Mouse (Mus musculus): ENCODE results near the gene Olfr1462. TPM values are rescaled to one million over a fixed set of nuclear protein-coding genes. Genes with fewer than 3 reads are reported as not detected.

Olfr1462 gene
- polyA plus RNA-seq (2016; fragmentation: Nextera tagmentation; extraction: Ambion mirVana): not detected in 2 replicates

DNA sequence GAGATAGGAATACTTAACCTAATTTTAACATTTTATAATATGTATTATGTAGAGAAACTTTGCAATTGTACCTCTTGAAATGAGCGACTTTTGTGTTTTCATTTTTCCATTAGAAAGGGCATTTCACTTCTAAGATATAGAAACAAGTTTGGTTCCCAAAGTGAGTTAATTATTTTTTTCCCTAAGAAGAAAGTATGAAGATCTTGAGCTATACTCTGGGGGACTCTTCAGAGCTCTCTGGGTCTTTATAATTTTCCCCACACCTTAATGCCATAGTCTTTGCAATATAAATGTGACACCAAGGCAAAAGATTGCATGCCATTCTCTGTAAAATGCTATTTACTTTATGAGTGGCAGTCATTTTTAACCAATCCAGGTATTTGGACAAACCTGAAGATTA lies at the start of gene Olfr1462:
TSS of gene Olfr1462 (plus strand) at position 301 of the 400 bp plus-strand sequence.
- no peak within 1 kb of the TSS for H3K27ac ChIP-seq
- WGBS: 94% methylated on average over 1 of the region's 1 CpGs
- H3K9me3 ChIP-seq: peaks cover 53% of the 10 kb centered on the region
- no peaks in the 10 kb centered on the region for H3K4me1 ChIP-seq
- H3K4me3 ChIP-seq: no peak within 1 kb of the TSS
- H3K36me3 ChIP-seq (replicated peaks): no peaks in the 10 kb centered on the region
- DNase-seq (ENCODE audit: extremely low spot score, low spot score): no peak
- no peaks in the 10 kb centered on the region for H3K27me3 ChIP-seq (ENCODE audit: poor library complexity, severe bottlenecking)

- H3K4me3 ChIP-seq: no peak within 1 kb of the TSS
- no peak within 1 kb of the TSS for H3K27ac ChIP-seq
- WGBS: 79% methylated on average over 1 of the region's 1 CpGs
- no peaks in the 10 kb centered on the region for H3K36me3 ChIP-seq (replicated peaks)
- no peak for DNase-seq (ENCODE audit: extremely low spot score, low spot score)
- peaks cover 38% of the 10 kb centered on the region for H3K9me3 ChIP-seq
- no peaks in the 10 kb centered on the region for H3K4me1 ChIP-seq
- no peaks in the 10 kb centered on the region for H3K27me3 ChIP-seq (ENCODE audit: poor library complexity, severe bottlenecking)
Observed at GRCm38 (mm10) chr19:13149449-13149848, 36.1 kb upstream of the Olfr1462 start, which contains the start of gene Olfr1459. Gene Olfr1459 (minus strand): TSS chr19:13149549.

DNA sequence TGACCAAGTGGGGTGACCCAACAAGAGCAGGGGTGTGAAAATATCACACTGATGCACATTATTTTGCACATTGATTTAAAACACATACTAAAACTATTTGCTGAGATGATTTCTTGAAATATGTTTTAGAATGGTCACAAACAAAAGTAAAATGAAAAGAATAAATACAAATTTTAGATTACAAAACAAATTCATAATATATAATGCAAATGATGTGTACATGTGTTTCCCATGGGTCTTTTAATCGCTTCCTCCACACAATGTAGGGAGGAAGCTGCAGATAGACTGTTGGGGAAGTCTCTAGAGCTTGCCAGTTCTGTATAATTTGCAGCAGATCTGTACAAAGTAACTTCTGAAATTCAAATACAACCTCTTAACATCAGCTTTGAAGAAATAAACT lies 22.8 kb upstream of the Olfr1462 start, which contains the start of gene Olfr1461:
TSS of gene Olfr1461 (plus strand) at position 301 of the 400 bp plus-strand sequence.
- H3K36me3 ChIP-seq (replicated peaks): no peaks in the 10 kb centered on the region
- no peaks in the 10 kb centered on the region for H3K27me3 ChIP-seq (ENCODE audit: poor library complexity, severe bottlenecking)
- 51% methylated on average over 1 of the region's 1 CpGs for WGBS
- no peak within 1 kb of the TSS for H3K4me3 ChIP-seq
- no peak for DNase-seq (ENCODE audit: extremely low spot score, low spot score)
- peaks cover 9% of the 10 kb centered on the region for H3K9me3 ChIP-seq
- H3K27ac ChIP-seq: no peak within 1 kb of the TSS
- H3K4me1 ChIP-seq: no peaks in the 10 kb centered on the region

- DNase-seq (ENCODE audit: extremely low spot score, low spot score): no peak
- Histone ChIP-seq H3K27ac (no peak overlapping the region), H3K36me3 (replicated peaks) (no peaks in the 10 kb centered on the region), H3K4me3 (no peak overlapping the region), H3K9me3 (peaks cover 44% of the 10 kb centered on the region), H3K27me3 (ENCODE audit: poor library complexity, severe bottlenecking) (no peaks in the 10 kb centered on the region), H3K4me1 (no peaks in the 10 kb centered on the region)
- 88% methylated on average over 11 of the region's 11 CpGs for WGBS
Observed at GRCm38 (mm10) chr19:13221666-13222065, 36.1 kb downstream of the Olfr1462 start.

- H3K4me3 ChIP-seq: no peak within 1 kb of the TSS
- peaks cover 46% of the 10 kb centered on the region for H3K9me3 ChIP-seq
- H3K36me3 ChIP-seq (replicated peaks): no peaks in the 10 kb centered on the region
- H3K4me1 ChIP-seq: no peaks in the 10 kb centered on the region
- no peak within 1 kb of the TSS for H3K27ac ChIP-seq
- no peak for DNase-seq (ENCODE audit: extremely low spot score, low spot score)
- no peaks in the 10 kb centered on the region for H3K27me3 ChIP-seq (ENCODE audit: poor library complexity, severe bottlenecking)
Observed at GRCm38 (mm10) chr19:13231028-13231427, 45.5 kb downstream of the Olfr1462 start, which contains the start of gene Olfr1463. Gene Olfr1463 (plus strand): TSS chr19:13231328.

Other genes starting within 250 kb of the Olfr1462 start
- not detected in 2 replicates for gene Olfr1450, start 235.5 kb upstream of the Olfr1462 start, polyA plus RNA-seq (2016; fragmentation: Nextera tagmentation; extraction: Ambion mirVana)
- not detected in 2 replicates for gene Olfr1451, start 190.7 kb upstream of the Olfr1462 start, polyA plus RNA-seq (2016; fragmentation: Nextera tagmentation; extraction: Ambion mirVana)
- not detected in 2 replicates for gene Olfr1453, start 157.4 kb upstream of the Olfr1462 start, polyA plus RNA-seq (2016; fragmentation: Nextera tagmentation; extraction: Ambion mirVana)
- not detected in 2 replicates for gene Olfr1454, start 125.1 kb upstream of the Olfr1462 start, polyA plus RNA-seq (2016; fragmentation: Nextera tagmentation; extraction: Ambion mirVana)
- gene Olfr1457, start 87.8 kb upstream of the Olfr1462 start, polyA plus RNA-seq (2016; fragmentation: Nextera tagmentation; extraction: Ambion mirVana): not detected in 2 replicates
- not detected in 2 replicates for gene Olfr1458, start 79.0 kb upstream of the Olfr1462 start, polyA plus RNA-seq (2016; fragmentation: Nextera tagmentation; extraction: Ambion mirVana)
- gene Olfr1459, start 36.2 kb upstream of the Olfr1462 start, polyA plus RNA-seq (2016; fragmentation: Nextera tagmentation; extraction: Ambion mirVana): not detected in 2 replicates
- gene Olfr1461, start 22.7 kb upstream of the Olfr1462 start, polyA plus RNA-seq (2016; fragmentation: Nextera tagmentation; extraction: Ambion mirVana): not detected in 2 replicates
- gene Olfr1463, start 45.6 kb downstream of the Olfr1462 start, polyA plus RNA-seq (2016; fragmentation: Nextera tagmentation; extraction: Ambion mirVana): not detected in 2 replicates
- gene Olfr1465, start 129.8 kb downstream of the Olfr1462 start, polyA plus RNA-seq (2016; fragmentation: Nextera tagmentation; extraction: Ambion mirVana): not detected in 2 replicates
- not detected in 2 replicates for gene Olfr1466, start 153.1 kb downstream of the Olfr1462 start, polyA plus RNA-seq (2016; fragmentation: Nextera tagmentation; extraction: Ambion mirVana)
- gene Olfr1467, start 176.5 kb downstream of the Olfr1462 start, polyA plus RNA-seq (2016; fragmentation: Nextera tagmentation; extraction: Ambion mirVana): not detected in 2 replicates
- not detected in 2 replicates for gene Olfr1469, start 222.1 kb downstream of the Olfr1462 start, polyA plus RNA-seq (2016; fragmentation: Nextera tagmentation; extraction: Ambion mirVana)

All from forebrain, embryonic 10.5 days (tissue).